Mouse (Mus musculus) frontal cortex, adult 2 months (tissue): ENCODE measurements at regions not wholly inside any gene's neighbourhood (a gene's known extent, or its start where the extent isn't known, plus 50 kb on each side); places are given as distances from the start of the nearest gene placed in this dataset.
A peak's percentile ranks its signal among the peaks of the same experiment; 100 is the strongest.

Experiments
- DNase-seq, 2 experiments: peaks; one replicate each; pipeline ENCODE4 v3.0.0; 2022; ENCODE audit warnings: low spot score in 1 of 2; ENCODE audit errors: extremely low spot score in 1 of 2

DNA sequence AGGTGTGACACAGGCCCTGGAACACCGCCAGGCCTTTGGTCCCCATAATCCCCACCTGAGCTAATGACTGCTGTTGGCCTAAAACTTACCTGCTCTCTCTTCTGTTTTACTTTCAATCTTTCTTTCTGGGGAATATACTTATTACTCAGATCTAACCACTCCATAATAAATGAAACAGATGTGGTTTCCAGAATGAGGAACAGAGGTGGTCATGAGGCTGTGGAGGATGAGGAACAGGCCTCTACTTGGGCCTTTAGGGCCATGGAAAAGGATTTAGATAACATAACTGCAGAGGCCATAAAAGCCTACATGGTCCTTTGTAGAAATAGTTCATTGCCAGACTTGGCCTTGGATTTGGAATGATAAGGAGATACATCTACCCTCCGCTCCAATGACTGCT lies 74.1 kb downstream of the B3gnt5 start:
- no peak for DNase-seq

DNA sequence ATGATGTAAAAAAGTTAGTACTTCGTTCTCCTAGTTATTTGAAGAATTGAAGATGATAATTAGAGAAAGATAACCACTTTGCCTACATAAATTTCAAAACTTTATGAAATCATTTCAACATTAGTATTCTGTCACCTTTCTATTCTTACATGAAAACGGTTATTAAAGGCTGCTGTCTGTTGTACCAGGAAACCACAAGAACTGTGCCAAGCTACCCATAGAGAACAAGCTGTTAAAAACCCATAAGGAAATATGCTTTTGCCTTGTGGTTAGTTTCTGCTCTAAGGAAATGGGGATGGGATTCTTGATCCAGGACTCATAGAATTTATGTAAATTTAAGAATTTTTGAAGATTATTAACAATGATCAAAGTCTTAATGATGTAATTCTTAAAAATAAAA lies 74.7 kb downstream of the B3gnt5 start:
- no peak for DNase-seq

DNA sequence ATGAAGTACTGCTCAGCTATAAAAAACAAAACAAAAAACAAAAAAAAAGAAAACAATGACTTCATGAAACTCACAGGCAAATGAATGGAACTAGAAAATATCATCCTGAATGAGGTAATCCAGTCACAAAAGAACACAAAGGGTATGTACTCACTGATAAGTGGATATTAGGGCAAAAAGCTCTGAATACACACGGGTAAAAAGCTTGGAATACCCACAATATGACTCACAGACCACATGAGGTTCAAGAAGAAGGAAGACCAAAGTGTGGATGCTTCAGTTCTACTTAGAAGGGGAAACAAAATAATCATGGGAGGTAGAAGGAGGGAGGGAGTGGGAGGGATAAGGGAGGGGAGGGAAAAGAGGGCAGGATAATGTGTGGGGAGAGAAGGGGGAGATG lies 79.8 kb downstream of the B3gnt5 start:
- DNase-seq = no peak

DNA sequence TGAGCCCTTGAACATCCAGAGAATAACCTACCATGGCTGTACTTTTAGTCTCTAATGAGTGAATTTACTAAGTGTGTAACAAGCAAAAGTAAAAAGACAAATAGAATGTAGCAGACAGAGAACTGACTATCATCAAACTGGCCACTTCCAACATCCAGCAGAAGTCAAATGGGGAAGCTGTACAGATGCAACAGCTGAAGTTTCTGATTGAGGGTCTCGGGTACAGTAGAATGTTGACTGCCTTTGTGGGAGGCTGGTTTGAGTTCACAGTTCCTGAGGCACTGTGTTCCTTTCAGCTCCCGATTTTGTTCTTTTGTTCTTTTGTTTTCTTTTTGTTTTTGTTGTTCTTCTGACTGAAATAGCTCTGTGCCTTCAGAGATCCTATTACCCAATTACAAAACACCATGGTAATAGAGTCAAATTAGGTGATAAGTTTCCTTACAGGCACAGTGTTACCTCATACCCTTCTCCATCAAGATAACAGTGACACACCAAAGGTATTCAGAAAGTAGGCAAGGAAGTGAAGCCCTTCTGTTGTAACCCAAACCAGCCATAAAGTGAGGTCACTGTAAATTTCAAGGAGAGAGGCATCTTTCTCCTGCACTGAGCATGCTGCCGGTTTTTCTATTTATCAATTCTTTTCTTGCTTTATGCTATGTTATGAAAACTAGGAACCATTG lies 82.5 kb downstream of the B3gnt5 start:
- DNase-seq = no peak

DNA sequence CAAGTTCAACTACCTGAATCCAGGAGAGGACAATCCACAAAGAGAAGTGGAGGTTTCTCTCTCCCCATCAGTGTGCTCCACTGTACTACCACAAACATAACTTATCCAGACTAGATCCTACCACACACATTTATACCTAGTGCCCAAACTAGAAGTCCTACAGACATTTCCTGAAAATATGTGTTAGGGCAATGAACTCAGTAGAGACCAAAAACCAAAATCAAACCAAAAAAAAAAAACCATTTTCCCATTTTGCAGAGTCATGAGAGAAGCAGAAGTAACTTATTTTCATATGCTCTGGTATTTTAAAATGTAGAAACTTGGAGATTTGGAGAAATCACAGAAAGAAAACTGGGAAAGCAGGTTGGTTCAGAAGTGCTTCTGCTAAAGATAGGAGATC lies 83.7 kb downstream of the B3gnt5 start:
- no peak for DNase-seq

DNA sequence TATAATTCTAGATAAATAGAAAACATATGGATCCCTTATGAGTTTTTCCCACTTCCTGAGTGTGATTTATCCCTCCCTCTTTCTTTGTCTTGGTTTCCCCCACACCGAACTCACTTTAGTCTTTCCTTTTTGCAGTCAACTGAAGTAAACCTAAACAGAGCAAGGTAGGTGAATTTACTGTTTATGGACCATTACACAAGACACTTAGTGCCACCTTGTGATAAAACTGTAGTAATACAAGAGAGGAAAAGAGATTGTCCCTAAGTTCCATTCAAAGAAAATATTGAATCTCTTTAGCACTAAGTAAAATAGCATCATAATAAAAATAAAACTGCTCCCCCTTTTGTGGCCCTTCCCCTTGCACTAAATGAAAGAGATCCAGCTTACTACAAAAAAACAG lies 88.4 kb downstream of the B3gnt5 start:
- peak in 1 of 2 experiments; percentile 1 for DNase-seq

DNA sequence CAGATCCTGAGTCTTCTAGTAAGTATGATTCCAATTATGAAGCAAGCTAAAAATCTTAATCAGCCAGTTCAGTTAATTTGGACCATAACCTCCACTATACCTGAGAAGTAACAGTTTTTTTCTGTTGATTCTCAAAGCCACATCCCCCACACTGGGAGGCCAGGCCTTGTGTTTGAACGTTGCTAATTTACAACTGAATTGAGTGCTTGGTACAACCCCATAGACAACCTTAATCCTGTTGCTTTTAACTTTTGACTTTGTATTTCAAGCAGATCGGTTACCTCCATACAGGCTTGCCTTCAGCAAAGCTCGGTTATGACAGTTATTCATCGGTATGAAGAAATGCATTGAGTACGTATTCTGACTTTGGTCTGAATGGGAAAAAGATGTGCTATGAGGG lies 105.3 kb downstream of the B3gnt5 start:
- DNase-seq = no peak

DNA sequence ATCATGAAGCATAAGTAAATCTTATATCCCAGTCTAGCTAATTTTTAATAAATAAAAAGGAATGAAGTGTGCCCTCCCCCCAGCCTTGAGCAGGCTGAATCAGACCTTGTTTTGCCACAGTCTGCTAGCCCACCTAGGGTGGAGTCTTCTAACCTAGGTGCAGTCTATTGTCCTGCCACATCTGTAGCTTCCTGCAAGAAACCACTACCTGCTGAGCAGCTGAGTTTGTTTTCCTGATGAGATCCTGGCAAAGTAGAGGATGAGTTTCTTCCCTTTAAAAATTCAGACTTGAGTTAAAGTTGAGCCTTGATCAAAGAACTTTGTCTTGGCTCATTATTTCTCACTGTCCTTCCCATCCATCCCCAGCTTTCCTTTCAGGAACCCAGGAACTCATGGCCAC lies 105.9 kb downstream of the B3gnt5 start:
- no peak for DNase-seq

DNA sequence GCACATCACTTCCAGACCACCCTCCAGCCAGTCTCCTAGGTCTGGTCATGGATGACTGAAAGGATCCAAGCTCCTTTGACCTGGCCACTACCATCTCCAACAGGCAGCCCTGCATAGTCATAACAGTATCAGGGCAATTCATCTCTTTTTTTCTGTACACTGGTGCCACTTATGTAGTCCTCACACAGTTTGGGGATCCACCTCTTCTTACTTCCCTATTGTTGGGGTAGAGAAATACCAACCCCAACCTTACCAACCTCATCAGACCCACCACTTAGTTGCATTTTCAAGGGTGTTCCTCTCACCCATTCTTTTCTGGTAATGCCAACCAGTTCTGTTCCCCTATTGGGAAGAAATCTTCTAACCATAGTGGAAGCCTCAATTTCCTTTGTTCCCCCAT lies 109.4 kb downstream of the B3gnt5 start:
- DNase-seq = no peak

DNA sequence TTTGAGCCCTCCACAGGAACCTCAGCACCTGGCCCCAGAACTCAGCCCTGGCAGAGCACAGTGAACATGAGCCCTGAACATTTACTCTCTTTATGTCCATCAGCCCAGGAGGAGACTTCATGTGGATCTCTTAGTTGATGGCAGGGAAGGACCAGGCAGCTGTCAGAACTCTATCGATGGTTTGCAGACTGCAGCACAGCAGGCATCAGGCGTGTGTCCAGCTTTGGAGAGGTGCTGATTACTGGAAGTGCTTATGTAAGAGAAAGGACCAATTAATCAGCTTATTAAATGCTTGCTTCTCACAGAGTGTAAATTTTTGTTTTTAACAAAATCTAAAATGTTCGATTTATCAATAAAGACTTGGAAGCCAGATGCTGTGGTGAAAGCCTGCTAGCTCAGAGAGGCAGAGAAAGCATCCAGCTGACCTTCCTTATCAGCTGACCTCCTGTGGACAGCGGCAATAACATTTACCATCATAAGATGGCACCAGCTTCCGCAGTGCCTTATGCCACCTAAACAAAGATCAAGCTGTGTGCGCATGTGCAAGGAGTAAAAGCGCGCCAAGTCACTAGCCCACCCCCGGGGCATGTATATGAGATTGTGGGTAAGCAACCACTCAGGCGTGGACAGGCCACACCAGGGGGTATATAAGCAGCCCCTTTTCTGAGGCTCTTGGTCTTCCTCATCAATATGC lies 105.8 kb downstream of the Klhl6 start:
- DNase-seq = peak in 1 of 2 experiments; percentile 3

DNA sequence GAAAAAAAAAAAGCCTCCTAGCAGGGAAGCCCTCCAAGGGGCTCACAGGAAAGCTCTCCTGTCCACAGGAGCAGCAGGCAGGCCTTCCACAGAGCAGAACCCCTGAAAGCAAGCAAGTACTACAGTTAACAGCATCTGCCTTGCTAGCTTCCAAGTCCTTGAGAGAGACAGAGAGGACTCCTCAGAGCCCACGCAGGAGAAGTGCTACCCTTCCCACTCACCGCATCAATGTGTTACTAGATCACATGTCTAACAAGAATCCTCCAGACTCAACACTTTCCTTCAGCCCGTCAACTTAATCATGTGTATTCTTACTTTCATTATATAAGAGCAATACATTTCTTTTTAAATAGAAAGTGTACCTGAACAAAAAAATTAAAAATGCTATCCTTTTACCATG lies 99.9 kb downstream of the Klhl6 start:
- peak; percentile 55 to 74 for DNase-seq

DNA sequence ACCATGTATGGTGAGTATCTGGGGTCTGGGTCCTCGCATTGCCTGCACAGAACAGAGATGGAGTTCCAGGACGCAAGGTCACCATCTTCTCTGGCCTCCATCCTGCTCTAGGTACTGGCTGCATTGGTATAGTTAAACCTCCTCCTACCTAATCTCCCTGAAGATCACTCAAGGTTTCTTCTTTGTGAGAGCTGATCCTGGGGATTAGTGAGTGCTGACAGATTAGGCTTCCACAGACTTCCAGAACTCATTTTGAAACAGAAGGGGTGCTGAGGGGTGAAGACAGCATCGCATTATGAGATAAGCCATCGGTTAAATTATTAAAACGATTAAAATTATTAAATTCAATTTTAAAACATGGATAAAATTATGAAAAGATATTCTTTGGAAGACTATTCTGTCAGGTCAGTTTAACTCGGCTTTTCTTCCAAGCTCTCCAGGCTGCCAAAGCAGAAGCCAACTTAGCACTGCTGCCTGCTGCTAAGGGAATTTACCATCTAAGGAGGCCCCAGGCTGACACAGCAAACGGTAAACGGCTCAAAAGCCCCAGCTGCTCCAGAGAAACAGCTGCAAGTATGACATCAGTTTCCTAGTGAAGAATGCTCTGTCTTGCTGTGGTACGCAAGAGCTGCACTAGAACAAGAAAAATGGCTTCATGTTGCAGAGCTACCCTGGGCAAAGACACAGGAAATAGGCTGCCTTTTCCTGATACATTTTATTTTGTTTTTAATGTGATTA lies 98.9 kb downstream of the Klhl6 start:
- DNase-seq = peak in 1 of 2 experiments; percentile 43

DNA sequence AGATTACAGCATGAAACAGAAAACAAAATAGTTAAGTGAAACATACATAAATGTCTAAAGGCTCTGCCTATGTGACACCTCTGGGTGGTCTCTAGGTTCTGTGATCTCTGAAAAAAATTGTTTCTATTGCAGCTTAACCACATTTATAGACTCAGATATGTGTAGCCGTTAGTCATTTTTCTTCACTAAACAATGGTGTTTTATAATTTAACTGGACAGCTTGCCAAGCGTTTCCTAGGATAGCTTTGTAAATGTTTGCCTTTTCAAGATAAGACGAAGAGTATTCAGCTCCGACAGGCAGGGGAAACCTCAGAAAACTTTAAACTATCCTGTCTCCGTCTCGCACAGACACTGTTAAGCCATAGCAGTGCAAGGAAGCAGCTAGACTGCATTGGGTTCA lies 98.3 kb downstream of the Klhl6 start:
- DNase-seq = no peak

DNA sequence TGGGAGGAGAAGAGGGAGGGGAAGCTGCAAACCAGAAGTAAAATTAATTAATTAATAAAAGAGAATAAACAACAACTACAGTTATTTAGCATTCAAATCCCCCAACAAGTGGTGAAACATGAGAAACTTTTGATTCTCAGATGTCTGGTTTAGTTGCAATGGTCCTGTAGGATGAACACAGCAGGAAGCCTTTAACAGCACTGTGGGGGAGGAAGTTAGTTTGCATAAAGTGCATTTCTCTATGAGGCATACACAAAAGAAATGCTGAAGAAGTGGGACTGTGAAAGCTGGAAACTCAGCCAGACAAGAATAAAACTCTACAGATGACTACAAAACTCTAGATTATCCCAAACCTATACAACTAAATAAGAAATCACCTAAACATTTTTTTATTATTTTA lies 96.2 kb downstream of the Klhl6 start:
- peak in 1 of 2 experiments; percentile 32 for DNase-seq

DNA sequence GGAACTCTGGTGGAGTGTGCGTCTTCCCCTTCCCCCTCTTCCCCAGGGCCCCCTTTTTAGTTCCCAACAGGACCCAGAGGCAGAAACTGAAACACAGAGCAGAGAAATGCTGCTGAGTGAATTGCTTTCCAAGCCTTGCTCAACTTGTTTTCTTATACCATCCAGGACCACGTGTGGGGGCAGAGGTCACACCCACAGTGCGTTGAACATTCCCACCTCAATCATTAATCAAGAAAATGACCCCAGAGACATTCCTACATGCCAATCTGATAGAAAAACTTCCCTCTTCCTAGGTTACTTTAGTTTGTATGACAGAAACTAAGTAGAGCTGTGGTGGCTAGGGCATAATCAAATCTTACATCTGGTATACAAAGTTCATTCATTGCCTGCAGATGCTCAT lies 93.3 kb downstream of the Klhl6 start:
- DNase-seq = no peak

DNA sequence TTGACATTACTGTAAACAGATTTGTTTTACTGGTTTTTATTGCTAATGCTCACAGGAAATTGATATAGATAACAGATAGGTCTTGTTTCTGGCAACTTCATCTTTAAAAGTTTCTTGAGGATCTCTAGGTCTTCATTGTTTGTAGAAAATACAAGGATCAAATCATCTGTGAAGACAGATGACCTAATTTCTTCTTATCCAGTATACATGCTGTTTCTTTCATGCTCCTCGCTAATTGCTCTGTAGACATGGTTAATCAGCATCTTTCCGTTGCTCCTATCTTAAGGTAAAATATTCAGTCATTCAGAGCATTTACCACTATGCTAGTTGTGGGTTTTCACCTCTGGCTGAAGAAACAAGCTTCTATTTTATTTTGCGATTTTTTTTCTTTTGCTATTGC lies 91.4 kb downstream of the Klhl6 start:
- no peak for DNase-seq

DNA sequence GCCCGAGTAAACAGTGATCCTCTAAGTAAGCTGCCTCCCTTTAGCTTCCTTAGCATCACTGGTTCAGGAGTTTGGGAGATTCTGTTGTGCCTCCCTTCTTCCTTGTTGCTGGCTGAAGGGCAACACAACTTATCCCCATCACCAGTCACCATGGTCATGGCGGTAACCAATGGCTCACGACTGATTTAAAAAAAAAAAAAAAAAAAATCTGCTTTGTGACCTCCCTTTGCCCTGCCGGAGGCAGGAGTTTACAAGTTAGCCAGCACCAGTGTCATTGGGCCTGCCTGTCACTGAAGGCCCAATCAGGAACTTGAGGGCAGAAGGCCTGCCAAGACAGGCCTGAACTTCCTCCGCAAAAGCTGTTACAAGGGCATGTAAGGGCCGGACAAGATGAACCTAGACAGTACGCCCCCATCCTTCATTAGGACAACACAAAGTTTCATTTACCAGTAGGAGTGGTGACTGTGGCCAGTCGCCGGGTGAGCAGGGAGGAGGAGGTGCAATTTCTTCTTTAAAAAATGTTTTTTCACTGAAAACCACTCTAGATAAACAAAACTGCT lies 88.3 kb downstream of the Klhl6 start:
- DNase-seq = no peak
